Mouse (Mus musculus) liver, adult 2 months (tissue): ENCODE measurements around the gene Gm49342.

Source experiments
- CTCF ChIP-seq: fragments of 200-500 bp; IDR thresholded peaks from 2 replicates; pipeline ENCODE4 v1.5.1; 2011; ENCODE audit warnings: low read depth, low read length, control low read depth
- POLR2A ChIP-seq: fragments of 200-500 bp; IDR thresholded peaks from 2 replicates; pipeline ENCODE4 v1.6.1; 2011; ENCODE audit warnings: low read length, control low read depth; ENCODE audit not compliant: insufficient read depth; ENCODE audit errors: extremely low read depth

- TF ChIP-seq CTCF = no peak
- no peak for TF ChIP-seq POLR2A
Measured at GRCm38 (mm10) chr14:50991037-50991436, 46.7 kb downstream of the Gm49342 start.
